Mouse (Mus musculus): ENCODE results near the gene Gm28539.
A peak's percentile ranks its signal among the peaks of the same experiment; 100 is the strongest.

The Gm28539 gene

DNA sequence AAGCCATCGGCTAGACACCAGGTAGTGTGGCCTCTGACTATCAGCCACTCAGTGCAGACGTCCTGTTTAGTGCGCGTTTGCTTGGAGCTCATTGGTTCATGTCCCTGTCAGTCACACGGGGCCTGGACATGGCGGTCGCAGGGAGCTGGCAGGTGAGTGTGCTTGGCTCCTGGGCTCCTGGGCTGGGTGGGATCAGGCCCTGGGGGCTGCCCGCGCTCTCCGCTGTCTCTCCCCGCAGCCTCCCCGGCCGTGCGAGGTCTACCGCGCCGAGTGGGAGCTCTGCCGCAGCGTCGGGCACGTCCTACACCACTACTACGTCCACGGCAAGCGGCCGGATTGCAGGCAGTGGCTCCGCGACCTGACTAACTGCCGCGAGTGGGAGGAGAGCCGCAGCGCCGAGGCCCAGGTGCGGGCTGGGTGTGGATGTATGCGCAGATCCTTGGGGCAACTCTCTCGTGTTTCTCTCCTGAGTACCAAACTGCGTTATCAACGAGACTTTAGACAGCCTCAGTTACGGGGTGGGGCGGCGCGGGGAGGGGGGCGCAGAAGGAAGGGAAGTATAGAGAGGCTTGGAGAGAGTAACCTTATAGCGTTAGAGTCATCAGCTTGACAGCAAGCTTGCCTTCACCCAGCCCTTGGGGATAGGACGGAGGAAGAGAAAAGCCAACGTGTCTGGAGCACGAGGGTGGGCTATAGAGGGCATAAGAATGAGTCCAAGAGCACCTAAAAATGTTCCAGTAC lies at the start of gene Gm28539, which contains the start of gene 2510002D24Rik:
TSS of gene Gm28539 (plus strand) at position 117 of the 741 bp plus-strand sequence.
TSS of gene 2510002D24Rik (plus strand) at position 111 of the 741 bp plus-strand sequence.
- DNase-seq (ENCODE audit: low read depth, low spot score): peak; percentile 90

DNA sequence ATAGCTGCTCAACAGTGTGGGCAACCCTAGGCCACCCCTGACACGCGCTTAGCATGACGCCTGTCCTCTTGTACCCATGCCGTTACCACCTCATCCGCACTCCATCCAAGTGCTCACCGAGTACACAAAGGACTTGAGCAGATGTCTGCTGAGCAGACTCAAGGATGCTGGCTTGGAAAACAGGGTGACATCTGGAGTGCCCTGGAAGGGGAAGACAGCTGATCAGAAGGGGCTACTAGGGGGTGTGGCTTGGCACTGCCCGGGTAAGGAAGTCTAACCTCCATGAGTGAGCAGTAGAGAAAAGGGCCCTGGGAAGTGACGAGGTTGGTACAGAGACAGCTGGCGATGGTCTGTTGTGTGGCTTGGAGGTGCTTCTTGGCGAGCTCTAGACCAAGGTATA lies 49.7 kb upstream of the Gm28539 start:
- no peak for DNase-seq (ENCODE audit: low read depth, low spot score)

DNA sequence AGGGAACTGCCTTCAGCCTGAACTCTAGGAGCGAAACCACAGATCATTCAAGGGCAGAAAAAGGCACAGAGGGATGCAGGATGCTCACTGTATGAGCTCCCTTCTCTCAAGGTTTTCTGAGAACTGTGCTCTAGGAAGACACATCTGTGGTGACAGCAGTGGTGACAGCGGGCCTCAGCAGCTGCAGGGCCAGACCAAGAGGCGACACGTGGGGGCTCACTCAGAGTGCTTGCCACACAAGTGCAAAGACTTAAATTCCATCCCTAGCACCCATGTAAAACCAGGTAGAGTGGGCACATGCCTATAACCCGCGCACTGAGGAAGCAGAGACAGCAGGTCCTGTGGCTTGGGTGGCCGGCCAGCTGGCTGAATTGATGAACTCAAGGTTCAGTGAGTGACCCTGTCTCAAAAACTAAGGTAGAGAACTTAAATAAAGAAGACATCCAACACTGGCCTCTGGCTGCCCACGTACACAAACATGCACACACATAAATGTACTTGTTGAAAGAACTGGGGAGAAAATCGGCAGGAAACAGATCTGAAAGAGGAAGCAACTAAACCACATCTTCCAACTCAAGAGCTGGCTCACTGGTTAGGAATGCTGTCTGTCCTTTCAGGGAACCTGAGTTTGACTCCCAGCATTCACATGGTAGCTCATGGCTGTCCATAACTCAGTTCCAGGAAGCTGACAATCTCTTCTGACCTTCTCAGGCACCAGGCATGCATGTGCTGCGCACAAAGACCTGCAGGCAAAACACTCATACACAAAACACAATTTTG lies 47.6 kb upstream of the Gm28539 start:
- no peak for DNase-seq (ENCODE audit: low read depth, low spot score)

DNA sequence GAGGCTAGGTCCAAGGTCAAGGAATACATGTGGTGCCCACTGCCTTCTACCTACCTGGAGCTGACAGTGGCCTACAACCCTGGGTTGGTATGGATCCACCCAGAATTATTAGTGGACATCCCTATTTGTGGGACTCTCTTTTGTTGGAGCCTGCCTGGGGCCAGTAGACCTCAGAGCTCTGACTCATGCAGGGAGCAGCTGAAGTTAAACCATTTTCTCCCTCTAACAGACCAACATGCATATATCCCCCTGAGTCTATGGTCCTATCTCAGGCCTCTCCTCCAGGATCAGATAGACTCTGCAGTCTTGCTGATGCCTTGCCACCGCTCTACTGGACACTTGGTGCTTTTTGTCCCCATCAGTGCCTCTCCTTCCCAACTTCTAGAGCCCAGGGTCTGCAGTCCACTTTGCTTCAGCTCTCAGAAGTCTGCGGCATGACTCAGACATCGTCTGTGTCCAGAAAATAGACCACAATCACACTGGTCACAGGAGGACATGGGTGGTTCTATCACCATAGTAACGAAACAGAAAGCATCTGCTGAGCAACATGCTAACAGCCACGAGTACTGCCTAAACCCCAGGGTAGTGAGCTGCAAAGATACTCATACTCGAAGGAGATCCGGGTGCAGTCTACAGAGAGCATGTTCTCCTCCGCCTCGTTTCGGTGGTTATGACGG lies 41.0 kb upstream of the Gm28539 start:
- DNase-seq (ENCODE audit: low read depth, low spot score): no peak

DNA sequence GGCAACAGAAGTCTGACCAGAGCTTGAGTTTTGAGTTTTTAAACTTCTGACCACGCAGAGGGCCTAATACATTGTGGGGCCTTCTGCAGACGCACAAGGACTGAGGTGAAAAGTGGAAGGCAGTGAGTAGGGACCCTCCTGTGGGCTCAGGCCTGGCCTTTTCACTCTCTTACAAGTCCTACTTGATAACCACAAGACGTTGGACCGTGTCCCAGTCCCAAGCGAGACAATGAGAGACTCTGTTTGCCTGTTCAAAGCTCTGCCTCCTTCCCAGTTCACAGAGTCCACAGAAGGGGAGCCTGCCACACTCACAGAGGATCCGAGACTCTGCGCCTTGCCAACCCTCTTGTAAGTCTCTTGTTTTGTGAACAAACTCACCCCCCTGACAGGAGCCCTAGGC lies 39.7 kb upstream of the Gm28539 start:
- DNase-seq (ENCODE audit: low read depth, low spot score): no peak

DNA sequence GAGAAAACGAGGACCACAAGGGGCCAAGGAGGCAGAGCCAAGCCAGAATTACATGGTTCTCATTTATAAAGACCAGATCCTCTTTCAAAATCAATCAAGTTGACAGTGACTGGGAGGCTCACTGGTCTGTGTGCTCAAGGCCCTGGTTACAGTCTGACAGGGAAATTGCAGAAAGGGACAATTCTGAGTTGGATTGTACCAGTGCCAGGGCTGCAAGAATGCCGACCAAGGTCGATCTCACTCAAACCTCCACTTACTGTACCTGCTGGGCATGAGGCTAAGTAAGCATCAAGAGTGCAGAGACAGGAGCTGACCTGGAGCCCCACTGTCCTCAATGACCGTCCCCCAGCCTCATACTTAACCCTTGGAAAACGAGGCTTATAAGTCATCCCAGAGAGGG lies 38.2 kb upstream of the Gm28539 start:
- DNase-seq (ENCODE audit: low read depth, low spot score): no peak

DNA sequence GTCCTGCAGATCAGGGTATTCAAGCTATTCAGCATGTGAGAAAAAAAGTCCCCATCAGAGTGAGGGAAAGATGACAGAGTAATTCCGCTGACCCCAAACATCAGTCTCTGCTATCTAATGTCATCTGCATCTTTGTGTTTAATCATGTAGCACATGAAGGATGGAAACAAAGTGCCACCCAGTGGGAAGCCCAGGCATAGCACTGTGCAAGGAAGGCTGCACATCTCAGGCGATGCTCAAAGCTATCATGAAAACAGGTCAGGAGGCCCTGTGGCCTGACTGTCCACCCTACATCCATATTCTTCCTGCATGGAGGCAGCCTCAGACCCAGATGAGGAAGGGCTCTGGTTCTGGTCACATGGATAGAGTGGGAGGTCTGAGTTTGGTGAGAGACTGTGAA lies 37.5 kb upstream of the Gm28539 start:
- DNase-seq (ENCODE audit: low read depth, low spot score): peak; percentile 50

DNA sequence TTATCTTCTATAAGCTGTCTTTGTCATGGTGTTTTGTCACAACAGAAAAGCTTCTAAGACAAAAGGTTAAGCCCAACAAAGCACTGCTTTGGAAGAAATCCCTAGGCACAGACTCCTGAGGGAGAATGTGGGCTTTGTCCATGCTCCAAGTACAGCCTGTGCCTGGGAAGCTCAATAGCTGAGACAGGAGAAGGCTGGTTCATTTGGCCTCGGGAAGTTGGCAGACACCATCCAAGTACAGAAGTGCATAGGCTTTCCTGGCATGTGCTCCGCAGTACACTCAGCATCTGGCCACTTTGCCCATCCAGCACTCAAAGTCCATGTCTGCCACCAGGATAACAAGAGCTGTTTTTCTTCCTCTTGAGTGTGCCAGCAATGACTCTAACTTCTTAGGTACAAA lies 30.6 kb upstream of the Gm28539 start:
- no peak for DNase-seq (ENCODE audit: low read depth, low spot score)

DNA sequence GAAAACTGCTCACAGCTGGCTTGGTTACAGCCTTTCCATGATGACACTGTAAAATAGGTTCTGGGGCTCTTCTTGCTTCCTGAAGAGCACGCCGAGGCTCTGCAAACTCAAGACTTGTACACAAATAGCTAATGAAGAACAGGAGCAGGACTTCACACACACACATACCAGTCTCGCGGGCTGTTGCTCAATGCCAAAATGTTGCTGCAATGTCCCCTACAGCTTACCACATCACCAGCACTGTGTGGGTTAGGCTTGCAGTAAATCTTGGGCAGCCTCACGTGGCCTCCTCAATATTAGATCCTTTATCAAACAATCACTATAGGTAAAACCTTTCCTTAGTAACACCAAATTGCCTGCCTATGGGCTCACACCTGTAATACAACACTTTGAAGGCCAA lies 27.4 kb upstream of the Gm28539 start:
- DNase-seq (ENCODE audit: low read depth, low spot score): no peak

DNA sequence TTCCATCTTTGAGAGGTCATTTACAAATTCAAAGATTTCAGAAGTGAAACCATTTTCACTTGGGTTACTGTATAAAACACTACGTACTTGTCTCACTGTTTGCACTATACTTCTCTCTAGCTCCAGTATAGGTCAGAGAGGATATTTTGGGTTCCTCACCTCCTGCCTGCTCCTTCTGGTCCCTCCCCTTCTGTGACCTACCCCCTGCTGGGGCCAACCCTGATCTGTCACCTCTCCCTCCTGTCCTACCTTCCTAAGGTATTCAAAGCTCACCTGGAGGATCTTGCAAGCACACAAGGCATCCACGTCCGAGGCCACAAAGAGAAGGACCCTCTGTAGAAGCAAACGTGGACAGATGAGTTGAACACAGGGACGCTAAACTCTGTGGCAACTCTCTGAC lies 25.4 kb upstream of the Gm28539 start:
- DNase-seq (ENCODE audit: low read depth, low spot score): no peak

DNA sequence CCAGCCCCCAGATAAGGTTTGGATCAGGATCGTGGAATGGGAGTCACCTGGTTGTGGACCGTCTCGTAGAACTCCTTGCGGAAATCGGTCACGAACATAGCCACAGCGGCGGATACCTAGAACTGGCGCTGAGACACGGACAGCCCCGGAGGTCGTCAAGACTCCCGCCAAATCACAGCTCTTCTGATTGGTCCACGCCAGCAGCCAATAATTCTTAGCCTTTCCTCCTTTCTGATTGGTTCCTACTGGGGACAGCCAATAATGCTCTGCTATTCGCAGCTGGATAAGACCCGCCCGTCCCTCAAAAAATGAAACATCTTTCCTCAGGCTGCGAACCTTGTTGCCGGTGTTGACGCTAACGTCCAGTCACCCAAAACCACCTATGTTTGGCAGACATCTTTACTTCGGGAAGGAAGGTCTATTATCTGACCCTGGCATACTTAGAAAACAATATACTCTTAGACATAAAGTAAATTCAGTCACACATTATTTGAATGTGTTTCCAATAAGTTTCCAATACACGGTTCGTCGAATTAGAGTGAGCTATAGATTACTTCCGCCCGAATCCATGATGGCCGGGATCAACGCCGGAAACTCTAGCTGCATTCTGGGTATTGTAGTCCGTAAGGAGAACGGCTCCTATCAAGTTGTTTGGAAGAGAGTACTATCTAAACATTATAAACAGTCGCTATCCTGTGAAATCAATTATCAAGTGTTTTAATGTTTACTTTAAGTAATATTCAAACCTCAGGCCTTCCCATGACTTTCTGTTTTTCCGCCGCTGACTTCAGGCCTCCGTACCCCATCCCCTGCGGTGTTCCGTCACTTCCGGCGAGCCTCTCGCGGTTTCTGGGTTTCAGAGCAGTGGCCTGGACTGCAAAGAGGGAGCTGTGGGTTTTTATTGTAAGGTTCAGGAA lies 24.7 kb upstream of the Gm28539 start, which contains the start of the genes Ufd1 and Cdc45:
TSS of gene Ufd1 (plus strand) at position 312 of the 917 bp plus-strand sequence.
TSS of gene Cdc45 (minus strand) at position 520 of the 917 bp plus-strand sequence.
- DNase-seq (ENCODE audit: low read depth, low spot score): peak; percentile 82

DNA sequence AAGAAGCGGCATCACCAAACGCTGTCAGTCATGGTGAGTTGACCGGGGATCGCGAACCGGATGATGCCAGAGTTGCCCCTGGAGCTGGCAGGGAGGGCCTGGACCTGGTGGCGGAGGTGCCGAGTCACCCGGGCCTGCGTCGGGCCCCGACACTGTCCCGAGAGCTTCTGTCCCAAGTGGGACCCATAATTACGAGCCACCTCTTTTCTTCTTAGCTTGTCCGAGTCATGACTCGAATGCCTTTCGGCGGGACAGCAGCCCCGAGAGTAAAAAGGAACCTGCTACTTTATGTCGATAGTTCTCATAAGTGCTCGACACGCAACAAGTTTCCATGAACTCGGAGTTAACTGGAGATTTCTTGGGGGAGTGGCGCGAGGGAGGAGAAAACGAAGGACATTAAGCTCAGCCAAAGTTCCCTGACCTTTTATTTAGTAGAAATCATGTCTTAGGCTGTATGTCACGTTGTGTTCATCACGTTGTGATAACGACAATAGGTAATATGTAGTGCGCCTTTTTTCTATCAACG lies 23.9 kb upstream of the Gm28539 start:
- no peak for DNase-seq (ENCODE audit: low read depth, low spot score)

DNA sequence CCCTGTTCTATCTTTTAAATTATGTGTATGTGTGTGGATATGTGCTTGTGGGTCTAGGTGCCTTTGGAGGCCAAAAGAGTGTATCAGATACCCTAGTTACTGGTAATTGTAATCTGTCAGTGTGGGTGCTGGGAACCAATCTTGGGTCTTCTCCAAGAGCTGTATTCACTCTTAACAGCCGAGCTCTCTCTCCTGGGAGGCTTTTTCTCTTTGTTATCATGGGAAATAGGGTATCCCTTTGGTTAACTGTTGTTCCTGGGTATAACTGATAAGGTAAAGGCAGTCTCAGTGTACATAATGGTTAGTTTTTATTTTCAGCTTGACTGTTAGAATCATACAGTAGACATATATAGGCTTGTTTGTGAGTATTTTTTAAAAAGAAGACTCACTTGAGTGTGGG lies 14.0 kb upstream of the Gm28539 start:
- no peak for DNase-seq (ENCODE audit: low read depth, low spot score)

DNA sequence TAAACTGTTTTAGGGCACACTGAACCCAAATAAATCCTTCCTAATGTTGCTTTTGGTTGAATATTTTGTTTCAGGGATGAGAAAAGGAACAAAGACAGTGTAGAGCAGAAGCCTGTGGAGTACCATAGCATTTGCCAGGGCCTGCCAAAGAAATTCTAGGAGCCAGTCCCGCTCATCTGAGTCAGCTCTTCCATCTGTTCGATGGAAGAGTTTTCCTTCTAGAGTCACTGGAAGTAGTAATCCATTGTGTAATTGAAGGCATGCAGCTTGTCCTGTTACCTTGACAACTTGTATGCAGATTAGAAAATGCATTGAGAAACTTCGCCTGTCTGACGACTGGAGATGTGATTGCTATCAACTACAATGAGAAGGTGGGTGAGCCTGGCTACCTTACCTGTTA lies 13.5 kb upstream of the Gm28539 start:
- DNase-seq (ENCODE audit: low read depth, low spot score): no peak

DNA sequence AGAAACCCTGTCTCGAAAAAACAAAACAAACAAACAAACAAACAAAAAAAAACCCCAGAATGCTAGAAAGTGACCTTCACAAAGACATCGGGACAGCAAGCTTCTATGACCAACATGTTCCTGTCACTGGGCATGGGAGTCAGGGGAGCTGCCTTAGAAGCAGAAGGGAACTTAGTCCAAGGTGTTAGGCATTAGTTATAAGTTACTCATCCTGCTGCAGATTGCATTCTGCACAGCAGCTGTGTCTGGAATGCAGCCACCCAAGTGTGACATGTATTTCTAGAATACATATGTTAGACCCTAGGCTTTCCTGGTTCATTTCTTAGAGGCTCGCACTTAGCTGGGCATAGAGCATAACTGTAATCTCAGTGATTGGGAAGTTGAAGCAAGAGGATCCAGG lies 7.8 kb upstream of the Gm28539 start:
- no peak for DNase-seq (ENCODE audit: low read depth, low spot score)

DNA sequence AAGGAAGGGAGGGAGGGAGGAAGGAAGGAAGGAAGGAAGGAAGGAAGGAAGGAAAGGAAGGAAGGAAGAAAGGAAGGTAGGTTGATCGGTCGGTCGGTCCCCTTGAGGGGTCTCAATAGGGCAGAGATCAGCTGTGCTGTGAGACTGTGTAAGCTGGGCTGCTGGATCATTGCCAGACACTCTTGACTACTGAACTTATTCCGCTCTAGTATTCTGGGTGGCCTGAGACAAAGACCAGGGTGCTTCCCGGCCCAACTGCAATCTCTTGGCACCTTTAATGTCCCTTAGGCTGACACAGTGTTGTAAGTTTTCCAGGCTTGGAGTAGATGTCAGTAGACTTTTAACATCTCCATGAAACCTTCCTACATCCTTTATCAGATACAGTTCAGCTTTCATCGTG lies 7.3 kb upstream of the Gm28539 start:
- DNase-seq (ENCODE audit: low read depth, low spot score): no peak

DNA sequence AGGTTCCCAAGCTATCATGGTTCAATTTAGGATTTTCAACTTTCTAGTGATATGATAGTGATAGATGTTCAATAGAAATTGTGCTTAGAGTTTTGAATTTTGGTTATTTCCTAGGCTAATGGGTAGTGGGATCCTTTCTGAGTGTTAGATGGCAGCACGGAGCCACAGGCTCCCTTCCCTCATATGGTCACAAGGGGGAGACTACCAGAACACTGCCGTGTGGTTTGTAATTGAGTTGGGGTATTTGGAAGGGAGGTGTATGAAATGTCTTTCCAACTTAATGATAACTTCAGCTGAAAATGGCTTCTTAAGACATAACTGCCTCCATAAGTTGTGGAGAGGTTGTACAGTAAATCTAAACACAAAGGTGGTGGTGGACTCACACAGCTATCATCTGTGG lies 2.9 kb upstream of the Gm28539 start:
- no peak for DNase-seq (ENCODE audit: low read depth, low spot score)

DNA sequence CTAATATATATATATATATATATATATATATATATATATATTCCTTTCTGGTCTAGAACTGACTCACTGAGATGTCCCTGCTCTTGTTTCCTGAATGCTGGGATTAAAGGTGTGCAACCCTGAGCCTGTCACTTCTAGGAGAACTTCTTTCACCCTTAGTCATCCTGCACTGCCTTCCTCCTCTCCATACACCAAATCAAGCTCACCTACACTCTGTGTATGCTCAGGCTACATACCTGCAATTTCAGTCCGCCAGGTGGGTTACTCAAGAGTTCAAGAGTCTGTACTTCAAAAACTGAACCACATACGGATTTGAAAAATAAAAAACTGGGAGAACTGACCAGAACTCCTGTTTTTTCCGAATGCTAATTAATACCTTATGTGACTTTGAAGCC lies 314 bp upstream of the Gm28539 start:
- no peak for DNase-seq (ENCODE audit: low read depth, low spot score)

DNA sequence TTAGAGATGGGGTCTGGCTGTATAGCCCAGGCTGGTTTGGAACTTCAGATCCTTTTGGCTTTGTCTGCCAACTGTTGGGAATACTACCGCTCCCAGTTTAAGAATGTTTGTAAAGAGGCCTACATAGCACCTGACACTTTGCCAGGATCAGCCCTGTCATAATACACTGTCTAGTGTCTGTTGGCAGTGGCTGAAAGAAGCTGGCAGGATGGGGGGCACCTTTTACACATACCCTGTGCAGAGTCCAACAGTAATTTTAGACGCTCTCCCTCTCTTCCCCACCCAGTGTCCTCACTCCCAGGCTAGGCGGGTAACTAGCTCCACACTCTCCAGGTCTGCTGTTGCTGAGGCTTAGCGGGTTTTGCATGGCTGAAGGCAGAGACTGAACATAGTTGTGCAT lies 2.0 kb downstream of the Gm28539 start:
- DNase-seq (ENCODE audit: low read depth, low spot score): no peak

DNA sequence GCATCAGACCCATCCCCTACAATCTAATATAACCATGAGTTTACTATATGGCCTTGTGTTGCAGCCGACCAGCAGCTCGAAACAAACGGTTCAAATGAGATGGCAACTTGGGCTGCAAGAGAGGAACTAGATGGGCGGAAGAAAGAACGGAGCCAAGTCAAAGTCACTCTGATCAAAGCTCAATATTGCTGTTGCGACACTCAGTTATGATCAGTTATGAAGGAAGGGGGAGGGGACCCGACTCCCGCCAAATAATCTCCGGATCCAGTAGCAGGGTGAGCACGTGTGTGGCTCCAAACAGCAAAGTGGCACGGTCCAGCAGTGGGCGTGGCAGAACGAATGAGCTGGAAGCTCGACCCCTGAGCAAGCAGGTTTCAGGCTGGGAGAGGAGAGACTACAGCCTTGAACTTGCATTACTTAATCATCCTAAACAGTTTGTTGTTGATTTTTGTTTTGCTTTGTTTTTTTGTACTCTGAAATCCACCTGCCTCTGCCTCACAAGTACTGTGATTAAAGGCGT lies 10.0 kb downstream of the Gm28539 start:
- no peak for DNase-seq (ENCODE audit: low read depth, low spot score)

Data from retina, postnatal 7 days (tissue).